Mouse (Mus musculus) heart, postnatal 25 days (tissue): Measurements from ENCODE around the gene St3gal5. TPM values are rescaled to one million over a fixed set of nuclear protein-coding genes. Genes with fewer than 3 reads are reported as not detected.

Source experiments
- DNase-seq: peaks from one replicate; pipeline ENCODE4 v3.0.0; 2022; ENCODE audit warnings: low spot score
- intact Hi-C: fragments of 180-260 bp; cut with DNase I; formaldehyde crosslinking; loops from one replicate; pipeline ENCODE4 v1.15.1; 2025
- total RNA-seq, 2 experiments: library from RNA; stranded (reverse); gene quantifications; 2 replicates each; pipeline ENCODE4 v1.2.3; 2021

St3gal5 gene
- total RNA-seq, 2 experiments from 2014 or later = 56.3 to 58.1 TPM

GRCm38 (mm10) chr6:72155649-72156048 lies 58.3 kb downstream of the St3gal5 start:
- intact Hi-C loops = no loop called here
- DNase-seq = no peak

GRCm38 (mm10) chr6:72158966-72159764 lies 61.8 kb downstream of the St3gal5 start:
- DNase-seq = no peak
- intact Hi-C loops = no loop called here

GRCm38 (mm10) chr6:72159861-72160395 lies 62.5 kb downstream of the St3gal5 start:
- no peak for DNase-seq
- intact Hi-C loops = loop anchor here (5.0 kb wide), 1 partner anchor 63 kb away; the partner anchor contains the start of gene St3gal5

GRCm38 (mm10) chr6:72160991-72161390 lies 63.6 kb downstream of the St3gal5 start:
- intact Hi-C loops = loop anchor here (5.0 kb wide), 1 partner anchor 64 kb away; the partner anchor contains the start of gene St3gal5
- DNase-seq = no peak

GRCm38 (mm10) chr6:72161751-72162150 lies 64.4 kb downstream of the St3gal5 start:
- intact Hi-C loops = loop anchor here (5.0 kb wide), 1 partner anchor 64 kb away; the partner anchor contains the start of gene St3gal5
- DNase-seq = no peak

- DNase-seq = peak; percentile 51
- intact Hi-C loops = loop anchor here (5.0 kb wide), 1 partner anchor 65 kb away; the partner anchor contains the start of gene St3gal5
These were observed 64.9 kb downstream of the St3gal5 start for GRCm38 (mm10) chr6:72162155-72162890.

GRCm38 (mm10) chr6:72164321-72165275 lies 67.2 kb downstream of the St3gal5 start:
- DNase-seq = peak; percentile 70
- intact Hi-C loops = loop anchor here (1.0 to 5.0 kb wide), 4 partner anchors 67 to 297 kb away; partner anchors contain the start of gene St3gal5

GRCm38 (mm10) chr6:72165907-72166306 lies 68.5 kb downstream of the St3gal5 start:
- intact Hi-C loops = loop anchor here (1.0 to 5.0 kb wide), 2 partner anchors 239 to 299 kb away; no protein-coding TSS in a partner anchor
- no peak for DNase-seq

GRCm38 (mm10) chr6:72171391-72171790 lies 74.0 kb downstream of the St3gal5 start:
- no peak for DNase-seq
- intact Hi-C loops = no loop called here

GRCm38 (mm10) chr6:72173350-72173749 lies 76.0 kb downstream of the St3gal5 start:
- no peak for DNase-seq
- intact Hi-C loops = no loop called here

- no peak for DNase-seq
- intact Hi-C loops = no loop called here
These were observed 78.0 kb downstream of the St3gal5 start for GRCm38 (mm10) chr6:72175419-72175818.

- intact Hi-C loops = no loop called here
These were observed 78.6 kb downstream of the St3gal5 start for GRCm38 (mm10) chr6:72176004-72176403.

GRCm38 (mm10) chr6:72177417-72177816 lies 80.0 kb downstream of the St3gal5 start:
- intact Hi-C loops = no loop called here
- DNase-seq = no peak

More at GRCm38 (mm10) chr6:72176004-72176403, 78.6 kb downstream of the St3gal5 start:
- no peak for DNase-seq

- DNase-seq = no peak
These were observed 81.6 kb downstream of the St3gal5 start for GRCm38 (mm10) chr6:72179006-72179405.

GRCm38 (mm10) chr6:72179562-72180502 lies 82.4 kb downstream of the St3gal5 start:
- intact Hi-C loops = no loop called here
- DNase-seq = no peak

More at GRCm38 (mm10) chr6:72179006-72179405, 81.6 kb downstream of the St3gal5 start:
- intact Hi-C loops = no loop called here

GRCm38 (mm10) chr6:72184576-72184975 lies 87.2 kb downstream of the St3gal5 start:
- intact Hi-C loops = no loop called here
- DNase-seq = no peak

GRCm38 (mm10) chr6:72185893-72186490 lies 88.6 kb downstream of the St3gal5 start:
- DNase-seq = peak; percentile 60
- intact Hi-C loops = loop anchor here (1.0 to 5.0 kb wide), 4 partner anchors 31 to 221 kb away; no protein-coding TSS in a partner anchor
